Mouse (Mus musculus) forebrain, embryonic 12.5 days (tissue): ENCODE measurements around the gene Csnk1g1. TPM values are rescaled to one million over a fixed set of nuclear protein-coding genes. Genes with fewer than 3 reads are reported as not detected.

Experiments used
- ATAC-seq: fragments of 200-750 bp; cut with Nextera tagmentation; 2 replicates; pipeline ENCODE4 v1.8.0; 2017; ENCODE audit warnings: moderate TSS enrichment; ENCODE audit not compliant: low FRiP score
- H3K27ac ChIP-seq: fragments of 300-500 bp; sonication (generic); 2 replicates; pipeline ENCODE4 v1.5.1; 2016; ENCODE audit warnings: mild to moderate bottlenecking
- H3K27me3 ChIP-seq: fragments of 300-500 bp; sonication (generic); 2 replicates; pipeline ENCODE4 v1.6.1; 2016; ENCODE audit warnings: mild to moderate bottlenecking
- H3K36me3 ChIP-seq: fragments of 300-500 bp; sonication (generic); replicated peaks from 2 replicates; pipeline ENCODE4 v1.6.1; 2016; ENCODE audit warnings: mild to moderate bottlenecking
- H3K4me1 ChIP-seq: fragments of 300-500 bp; sonication (generic); 2 replicates; pipeline ENCODE4 v1.6.1; 2016
- H3K4me2 ChIP-seq: fragments of 300-500 bp; sonication (generic); 2 replicates; pipeline ENCODE4 v1.6.1; 2016; ENCODE audit warnings: mild to moderate bottlenecking, moderate library complexity
- H3K4me3 ChIP-seq: fragments of 300-500 bp; sonication (generic); replicated peaks from 2 replicates; pipeline ENCODE4 v1.5.1; 2016; ENCODE audit warnings: mild to moderate bottlenecking
- H3K9ac ChIP-seq: fragments of 300-500 bp; sonication (generic); 2 replicates; pipeline ENCODE4 v1.6.1; 2016; ENCODE audit warnings: mild to moderate bottlenecking
- H3K9me3 ChIP-seq: fragments of 300-500 bp; sonication (generic); 2 replicates; pipeline ENCODE4 v1.6.1; 2016
- WGBS: fragments of 180-500 bp; shearing (Covaris S2); methylation state at CpG from one replicate; pipeline ENCODE4 v1.1.7; 2016; 5-methylcytosine and 5-hydroxymethylcytosine counted together
- polyA plus RNA-seq: library from polyadenylated mRNA; unstranded; fragments of >200 nt; fragmentation: Nextera tagmentation; extraction: Ambion mirVana; gene quantifications from 2 replicates; pipeline ENCODE4 v1.2.1, GENCODE M21; 2016

The Csnk1g1 gene
- polyA plus RNA-seq = 24.8 and 25.8 TPM in 2 replicates

DNA sequence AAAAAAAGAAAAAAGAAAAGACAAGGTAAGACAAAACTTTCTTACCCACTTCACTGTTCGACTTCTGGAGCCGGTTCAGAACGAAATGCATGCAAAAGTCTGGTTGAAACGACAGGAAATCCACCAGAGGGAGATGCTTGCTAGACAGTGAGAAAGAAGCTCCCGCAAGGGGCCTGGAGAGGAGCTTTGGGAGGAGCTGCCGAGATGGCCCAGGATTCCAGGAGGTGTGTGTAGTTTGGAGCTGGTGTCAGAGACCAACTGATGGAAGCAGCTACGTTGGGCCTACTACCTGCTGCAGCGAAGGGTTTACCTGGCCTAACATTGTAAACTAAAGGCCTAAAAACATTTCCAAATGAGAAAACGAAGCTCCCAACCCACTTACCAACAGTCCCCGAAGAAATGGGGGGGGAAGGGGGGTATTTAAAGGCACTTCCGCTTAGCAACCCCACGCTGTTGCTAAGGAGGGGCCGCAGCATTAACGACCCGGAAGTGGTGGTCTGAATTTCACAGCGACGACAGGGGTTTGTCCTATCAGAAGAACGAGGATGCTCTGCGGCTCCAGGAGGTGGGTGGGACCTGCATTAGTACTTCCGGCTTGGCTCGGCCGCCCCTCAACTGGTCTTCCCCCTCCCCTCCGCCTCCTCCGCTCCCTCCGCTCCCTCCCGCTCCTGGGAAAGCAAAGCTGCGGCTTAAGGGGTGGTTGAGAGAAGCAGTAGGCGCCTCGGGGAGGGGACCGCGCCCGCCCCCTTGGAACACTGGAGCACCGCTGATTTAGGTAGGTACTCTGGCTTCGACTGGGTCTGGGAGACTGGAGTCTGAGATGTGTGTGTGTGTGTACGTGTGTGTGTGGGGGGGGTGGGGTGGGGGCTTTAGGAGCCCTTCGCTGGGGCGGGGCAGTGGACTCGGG, at the start of gene Csnk1g1, which contains the start of gene Trip4:
TSS of gene Csnk1g1 (plus strand) at position 531 of the 907 bp plus-strand sequence.
TSS of gene Trip4 (minus strand) at position 401 of the 907 bp plus-strand sequence.
- Histone ChIP-seq H3K27me3 (no peaks in the 10 kb centered on the region), H3K4me3 (peak within 1 kb of the TSS; percentile 89), H3K36me3 (peaks cover 16% of the 10 kb centered on the region), H3K4me1 (peaks cover 19% of the 10 kb centered on the region), H3K4me2 (peak within 1 kb of the TSS; percentile 75), H3K9me3 (no peaks in the 10 kb centered on the region), H3K27ac (peak within 1 kb of the TSS; percentile 86), H3K9ac (peak within 1 kb of the TSS; percentile 81)
- peak; percentile 98 for ATAC-seq
- under 1% methylated on average over 38 of the region's 38 CpGs for WGBS

DNA sequence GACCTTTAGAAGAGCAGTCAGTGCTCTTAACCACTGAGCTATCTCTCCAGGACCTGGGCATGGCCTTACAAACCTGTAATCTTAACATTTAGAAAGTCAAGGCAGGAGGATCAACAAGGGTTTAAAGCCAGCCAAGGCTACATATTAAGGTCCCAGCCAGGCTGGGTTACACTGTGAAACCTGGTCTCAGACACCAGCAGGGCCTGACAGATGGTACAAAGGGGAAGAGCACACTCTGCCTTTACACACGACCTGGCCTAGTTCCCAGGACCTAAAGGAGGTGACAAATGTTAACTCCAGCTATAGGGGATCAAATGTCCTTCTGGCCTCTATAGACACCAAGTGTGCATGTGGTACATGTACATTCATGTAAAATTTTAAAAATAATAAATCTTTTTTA, 49.1 kb upstream of the Csnk1g1 start:
- Histone ChIP-seq H3K36me3 (peaks cover 40% of the 10 kb centered on the region), H3K9me3 (no peaks in the 10 kb centered on the region), H3K27ac (no peak overlapping the region), H3K4me1 (no peaks in the 10 kb centered on the region), H3K9ac (no peak overlapping the region), H3K4me2 (no peak overlapping the region), H3K27me3 (no peaks in the 10 kb centered on the region), H3K4me3 (no peak overlapping the region)
- ATAC-seq = no peak
- 77% methylated on average over 1 of the region's 1 CpGs for WGBS

GRCm38 (mm10) chr9:65884564-65885315, 24.0 kb upstream of the Csnk1g1 start:
- H3K27me3 ChIP-seq = no peaks in the 10 kb centered on the region

DNA sequence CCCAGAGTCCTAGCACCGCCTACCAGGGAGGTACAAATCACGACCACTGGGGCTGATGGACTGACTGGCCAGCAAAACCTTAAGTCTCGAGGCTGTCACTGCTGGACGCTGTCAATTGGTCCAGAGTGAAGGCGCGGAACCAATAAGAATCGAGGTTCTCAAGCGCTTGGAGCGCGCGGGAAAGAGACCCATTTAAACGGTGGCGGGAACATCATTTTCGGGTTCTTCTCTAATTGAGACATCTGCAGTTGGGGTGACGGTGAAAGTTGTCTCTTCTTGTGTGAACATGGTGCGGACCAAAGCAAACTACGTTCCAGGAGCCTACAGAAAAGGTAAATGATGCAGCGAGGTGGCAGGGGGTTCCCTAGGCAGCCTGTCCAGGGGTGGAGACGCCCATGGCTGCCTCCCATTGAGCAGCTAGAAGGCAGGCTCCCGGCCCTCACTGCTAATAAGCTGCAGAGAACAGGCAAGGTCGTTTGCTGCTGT, 18.5 kb upstream of the Csnk1g1 start, which contains the start of gene Pclaf:
TSS of gene Pclaf (plus strand) at position 95 of the 486 bp plus-strand sequence.
- H3K4me1 ChIP-seq = peaks cover 25% of the 10 kb centered on the region

More at GRCm38 (mm10) chr9:65884564-65885315, 24.0 kb upstream of the Csnk1g1 start:
- Histone ChIP-seq H3K36me3 (no peaks in the 10 kb centered on the region; the same call in 1 of the 2 replicates), H3K4me1 (peaks cover 4% of the 10 kb centered on the region), H3K4me2 (peak overlapping the region; percentile 54), H3K9ac (peak overlapping the region; percentile 64), H3K27ac (peak overlapping the region; percentile 65), H3K9me3 (no peaks in the 10 kb centered on the region), H3K4me3 (peak overlapping the region; percentile 64)
- peak; percentile 93 for ATAC-seq
- WGBS = under 1% methylated on average over 37 of the region's 37 CpGs

DNA sequence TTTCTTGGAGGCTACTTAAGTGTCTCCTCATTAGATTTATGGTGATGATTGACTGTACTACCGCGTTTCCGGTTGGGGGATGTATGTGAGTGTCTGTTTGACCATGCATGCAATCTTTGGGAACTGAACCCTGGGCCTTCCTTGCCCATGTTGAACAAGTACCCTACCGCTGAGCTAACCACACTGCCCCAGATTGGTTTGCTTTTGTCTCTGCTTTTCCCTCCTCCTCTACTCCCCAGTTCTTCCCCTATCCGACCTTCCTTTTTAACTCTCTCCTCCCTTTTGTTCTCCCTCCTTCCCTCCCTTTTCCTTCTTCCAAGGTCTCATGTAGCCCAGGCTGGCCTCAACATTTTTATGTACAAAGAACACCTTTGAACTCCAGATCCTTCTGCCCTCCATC, 17.6 kb upstream of the Csnk1g1 start:
- ATAC-seq = no peak
- 6% methylated on average over 5 of the region's 5 CpGs for WGBS
- Histone ChIP-seq H3K36me3 (peaks cover 31% of the 10 kb centered on the region), H3K4me2 (peak overlapping the region; percentile 81), H3K9ac (peak overlapping the region; percentile 80), H3K27me3 (no peaks in the 10 kb centered on the region), H3K4me3 (peak overlapping the region; percentile 68), H3K4me1 (peaks cover 21% of the 10 kb centered on the region), H3K9me3 (no peaks in the 10 kb centered on the region), H3K27ac (0 out of 2 replicates have a peak overlapping the region, but pooled peaks have one; percentile 31)

More for the DNA sequence above, 18.5 kb upstream of the Csnk1g1 start, which contains the start of gene Pclaf:
- H3K4me2 ChIP-seq = peak within 1 kb of the TSS; percentile 81
- no peaks in the 10 kb centered on the region for H3K9me3 ChIP-seq
- no peaks in the 10 kb centered on the region for H3K27me3 ChIP-seq
- H3K9ac ChIP-seq = peak within 1 kb of the TSS; percentile 80
- H3K27ac ChIP-seq = 0 out of 2 replicates have a peak within 1 kb of the TSS, but pooled peaks have one; percentile 53
- peak within 1 kb of the TSS; percentile 68 for H3K4me3 ChIP-seq
- WGBS = 0% methylated on average over 21 of the region's 21 CpGs
- H3K36me3 ChIP-seq = peaks cover 23% of the 10 kb centered on the region
- peak; percentile 93 for ATAC-seq

GRCm38 (mm10) chr9:65896977-65897376, 11.7 kb upstream of the Csnk1g1 start:
- peaks cover 57% of the 10 kb centered on the region for H3K36me3 ChIP-seq
- ATAC-seq = no peak
- no peaks in the 10 kb centered on the region for H3K9me3 ChIP-seq
- H3K9ac ChIP-seq = no peak overlapping the region
- WGBS = 88% methylated on average over 2 of the region's 2 CpGs
- H3K4me1 ChIP-seq = peaks cover 6% of the 10 kb centered on the region
- H3K4me3 ChIP-seq = no peak overlapping the region
- H3K4me2 ChIP-seq = no peak overlapping the region
- H3K27ac ChIP-seq = no peak overlapping the region
- H3K27me3 ChIP-seq = no peaks in the 10 kb centered on the region

DNA sequence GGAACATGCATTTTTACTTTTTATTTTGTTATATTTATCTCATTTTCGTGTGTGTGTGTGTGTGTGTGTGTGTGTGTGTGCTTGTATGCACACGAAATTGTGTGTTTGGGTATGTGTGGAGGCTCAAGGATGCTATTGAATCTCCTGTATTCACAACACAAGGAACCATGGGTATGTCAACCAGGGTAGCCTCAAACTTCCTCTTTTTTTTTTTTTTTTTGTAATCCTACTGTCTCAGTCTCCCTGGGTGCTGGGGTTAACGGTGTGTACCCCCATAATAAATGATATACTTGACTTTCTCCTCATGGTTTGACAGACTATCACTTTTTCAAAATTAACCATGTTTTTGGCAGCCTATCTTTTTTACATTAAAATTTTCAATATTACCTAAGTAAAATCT, 5.8 kb upstream of the Csnk1g1 start:
- WGBS = 90% methylated on average over 3 of the region's 3 CpGs
- Histone ChIP-seq H3K4me3 (no peak overlapping the region), H3K9me3 (no peaks in the 10 kb centered on the region), H3K4me2 (no peak overlapping the region), H3K4me1 (peaks cover 4% of the 10 kb centered on the region), H3K27ac (no peak overlapping the region), H3K27me3 (no peaks in the 10 kb centered on the region), H3K36me3 (peaks cover 34% of the 10 kb centered on the region), H3K9ac (no peak overlapping the region)
- no peak for ATAC-seq

DNA sequence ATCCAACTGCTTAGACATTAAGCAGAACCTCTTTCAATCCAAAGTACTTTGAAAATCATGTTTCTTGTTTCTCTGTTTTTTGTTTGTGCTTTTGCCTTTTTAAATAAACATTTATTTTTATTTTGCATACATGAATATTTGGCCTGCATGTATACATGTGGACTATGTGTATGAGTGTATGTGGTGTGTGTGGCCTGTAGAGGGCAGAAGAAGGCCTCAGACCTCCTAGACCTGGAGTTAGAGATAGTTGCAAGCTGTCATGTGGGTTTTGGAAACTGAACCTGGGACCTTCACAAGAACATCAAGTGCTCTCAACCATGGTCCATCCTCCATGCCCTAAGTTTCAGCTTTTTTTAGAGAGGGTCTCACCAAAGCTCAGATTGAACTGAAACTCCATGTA, 5.3 kb upstream of the Csnk1g1 start:
- Histone ChIP-seq H3K9me3 (no peaks in the 10 kb centered on the region), H3K36me3 (peaks cover 33% of the 10 kb centered on the region), H3K27me3 (no peaks in the 10 kb centered on the region), H3K4me3 (no peak overlapping the region), H3K4me1 (peaks cover 6% of the 10 kb centered on the region), H3K9ac (no peak overlapping the region), H3K27ac (no peak overlapping the region), H3K4me2 (no peak overlapping the region)
- no peak for ATAC-seq

- peak overlapping the region; percentile 86 for H3K27ac ChIP-seq
- H3K4me1 ChIP-seq = peaks cover 19% of the 10 kb centered on the region
- H3K27me3 ChIP-seq = no peaks in the 10 kb centered on the region
- peaks cover 9% of the 10 kb centered on the region for H3K36me3 ChIP-seq
- H3K9me3 ChIP-seq = no peaks in the 10 kb centered on the region
- H3K9ac ChIP-seq = peak overlapping the region; percentile 81
- H3K4me2 ChIP-seq = peak overlapping the region; percentile 75
- H3K4me3 ChIP-seq = peak overlapping the region; percentile 89
- peak; percentile 82 for ATAC-seq
- WGBS = under 1% methylated on average over 34 of the region's 34 CpGs
Measured at GRCm38 (mm10) chr9:65909301-65909801, 627 bp downstream of the Csnk1g1 start.

DNA sequence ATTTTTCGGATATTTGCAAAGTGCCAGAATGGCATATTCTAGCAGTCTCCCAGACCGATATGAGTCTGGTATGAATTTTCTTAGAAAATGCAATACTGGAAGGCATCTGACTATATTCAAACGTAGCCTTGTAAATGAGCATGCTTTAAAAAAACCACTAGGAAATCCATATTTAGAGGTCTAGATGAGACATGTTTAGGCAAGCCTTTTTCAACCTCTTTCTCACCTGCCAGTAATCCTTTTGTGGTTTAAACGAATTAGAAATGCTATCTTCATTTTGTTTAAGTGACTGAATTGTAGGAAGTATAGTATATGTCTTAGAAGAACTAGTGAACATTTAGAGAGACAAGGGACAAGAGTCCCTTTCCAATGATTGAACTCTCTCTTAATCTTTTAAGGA, 1.1 kb downstream of the Csnk1g1 start:
- Histone ChIP-seq H3K4me3 (peak overlapping the region; percentile 89), H3K27me3 (no peaks in the 10 kb centered on the region), H3K9me3 (no peaks in the 10 kb centered on the region), H3K36me3 (peaks cover 7% of the 10 kb centered on the region), H3K27ac (no peak overlapping the region), H3K4me1 (peaks cover 19% of the 10 kb centered on the region), H3K4me2 (peak overlapping the region; percentile 75), H3K9ac (peak overlapping the region; percentile 81)
- no peak for ATAC-seq
- WGBS = 12% methylated on average over 4 of the region's 4 CpGs

DNA sequence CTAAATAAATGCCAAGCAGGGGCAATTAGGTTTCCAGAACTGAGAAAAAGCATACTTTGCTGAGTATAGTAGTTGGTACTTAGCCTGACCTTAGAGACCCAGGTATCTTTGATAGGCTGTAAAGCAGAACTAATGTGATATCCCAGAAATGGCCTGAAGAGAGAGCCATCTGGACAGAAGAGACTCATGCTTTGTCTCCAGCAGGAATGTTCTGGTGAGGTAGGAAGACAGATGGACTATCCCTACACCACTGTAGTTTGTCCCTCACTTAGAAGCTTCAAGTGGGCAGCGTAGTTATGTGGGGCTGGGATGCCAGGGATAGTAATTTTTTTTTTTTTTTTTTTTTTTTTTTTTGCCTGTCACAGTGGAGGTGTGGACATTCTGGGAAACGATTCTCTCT, 5.3 kb downstream of the Csnk1g1 start:
- H3K27me3 ChIP-seq = no peaks in the 10 kb centered on the region
- no peak overlapping the region for H3K4me3 ChIP-seq
- no peaks in the 10 kb centered on the region for H3K36me3 ChIP-seq
- no peak overlapping the region for H3K27ac ChIP-seq
- no peaks in the 10 kb centered on the region for H3K9me3 ChIP-seq
- 78% methylated on average over 2 of the region's 2 CpGs for WGBS
- ATAC-seq = no peak
- H3K4me2 ChIP-seq = no peak overlapping the region
- H3K9ac ChIP-seq = no peak overlapping the region
- H3K4me1 ChIP-seq = peaks cover 13% of the 10 kb centered on the region; the same call in 1 of the 2 replicates

DNA sequence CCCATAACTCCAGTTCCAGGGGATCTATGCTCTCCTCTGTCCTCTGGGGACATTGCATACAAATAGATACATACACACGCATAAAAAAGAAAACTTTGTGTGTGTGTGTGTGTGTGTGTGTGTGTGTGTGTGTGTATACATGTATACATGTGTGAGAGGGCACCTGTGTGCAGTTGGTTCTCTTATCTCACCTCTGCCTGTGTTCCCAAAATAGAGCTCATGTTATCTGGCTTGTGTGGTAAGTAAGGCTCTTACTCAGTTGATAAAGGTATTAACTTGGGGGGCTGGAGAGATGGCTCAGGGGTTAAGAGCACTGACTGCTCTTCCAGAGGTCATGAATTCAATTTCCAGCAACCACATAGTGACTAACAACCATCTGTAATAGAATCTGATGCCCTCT, 8.3 kb downstream of the Csnk1g1 start:
- H3K4me1 ChIP-seq = no peaks in the 10 kb centered on the region; the same call in 1 of the 2 replicates
- H3K36me3 ChIP-seq = no peaks in the 10 kb centered on the region
- WGBS = 96% methylated on average over 1 of the region's 1 CpGs
- H3K4me2 ChIP-seq = no peak overlapping the region
- no peak for ATAC-seq
- no peak overlapping the region for H3K27ac ChIP-seq
- no peaks in the 10 kb centered on the region for H3K9me3 ChIP-seq
- H3K27me3 ChIP-seq = no peaks in the 10 kb centered on the region
- no peak overlapping the region for H3K9ac ChIP-seq
- no peak overlapping the region for H3K4me3 ChIP-seq
